Mouse (Mus musculus): Measurements from ENCODE around the gene Zic5. TPM values are rescaled to one million over a fixed set of nuclear protein-coding genes. Genes with fewer than 3 reads are reported as not detected.

Zic5 gene
- total and polyA plus RNA-seq, 3 experiments, result not detected

GRCm38 (mm10) chr14:122478574-122479011, 13.1 kb upstream of the Zic5 start:
- TF ChIP-seq EP300 (IDR thresholded peaks at IDR 0.05; ENCODE audit: insufficient read depth, low read depth, low read length) (no peak), POLR2A (IDR thresholded peaks at IDR 0.05; ENCODE audit: insufficient read depth, low read depth, low read length) (no peak), CTCF (IDR thresholded peaks at IDR 0.05) (no peak)
- Histone ChIP-seq H3K27ac (no peak overlapping the region), H3K9ac (ENCODE audit: low read depth, low read length) (no peak overlapping the region), H3K27me3 (ENCODE audit: control insufficient read depth, insufficient read depth, low read length) (peaks cover 44% of the 10 kb centered on the region), H3K36me3 (ENCODE audit: control insufficient read depth, insufficient read depth, low read length) (no peaks in the 10 kb centered on the region), H3K4me1 (ENCODE audit: control insufficient read depth, insufficient read depth, low read length) (no peaks in the 10 kb centered on the region), H3K79me2 (replicated peaks; ENCODE audit: control insufficient read depth, insufficient read depth, low read length) (no peaks in the 10 kb centered on the region), H3K4me3 (no peak overlapping the region)
- peak in 1 of 2 experiments; percentile 45 for DNase-seq
- 2% methylated on average over 22 of the region's 22 CpGs for WGBS
- intact Hi-C loops (cut with DNase I), result no loop called here

- 6% methylated on average over 9 of the region's 9 CpGs for WGBS
- Histone ChIP-seq H3K27ac (no peak overlapping the region), H3K9ac (ENCODE audit: low read depth, low read length) (no peak overlapping the region), H3K4me3 (no peak overlapping the region), H3K27me3 (ENCODE audit: control insufficient read depth, insufficient read depth, low read length) (peaks cover 43% of the 10 kb centered on the region), H3K79me2 (replicated peaks; ENCODE audit: control insufficient read depth, insufficient read depth, low read length) (no peaks in the 10 kb centered on the region), H3K4me1 (ENCODE audit: control insufficient read depth, insufficient read depth, low read length) (no peaks in the 10 kb centered on the region), H3K36me3 (ENCODE audit: control insufficient read depth, insufficient read depth, low read length) (no peaks in the 10 kb centered on the region)
- intact Hi-C loops (cut with DNase I), result no loop called here
- TF ChIP-seq CTCF (IDR thresholded peaks at IDR 0.05) (no peak), POLR2A (IDR thresholded peaks at IDR 0.05; ENCODE audit: insufficient read depth, low read depth, low read length) (no peak), EP300 (IDR thresholded peaks at IDR 0.05; ENCODE audit: insufficient read depth, low read depth, low read length) (no peak)
- no peak for DNase-seq
Measured at GRCm38 (mm10) chr14:122477971-122478573, 12.6 kb upstream of the Zic5 start.

- no peak for DNase-seq
- intact Hi-C loops (cut with DNase I), result no loop called here
- Histone ChIP-seq H3K27me3 (ENCODE audit: control insufficient read depth, insufficient read depth, low read length) (peaks cover 40% of the 10 kb centered on the region), H3K9ac (ENCODE audit: low read depth, low read length) (no peak overlapping the region), H3K4me3 (no peak overlapping the region), H3K79me2 (replicated peaks; ENCODE audit: control insufficient read depth, insufficient read depth, low read length) (no peaks in the 10 kb centered on the region), H3K27ac (no peak overlapping the region), H3K36me3 (ENCODE audit: control insufficient read depth, insufficient read depth, low read length) (no peaks in the 10 kb centered on the region), H3K4me1 (ENCODE audit: control insufficient read depth, insufficient read depth, low read length) (no peaks in the 10 kb centered on the region)
- WGBS, result 8% methylated on average over 20 of the region's 20 CpGs
- TF ChIP-seq EP300 (IDR thresholded peaks at IDR 0.05; ENCODE audit: insufficient read depth, low read depth, low read length) (no peak), CTCF (IDR thresholded peaks at IDR 0.05) (no peak), POLR2A (IDR thresholded peaks at IDR 0.05; ENCODE audit: insufficient read depth, low read depth, low read length) (no peak)
Measured at GRCm38 (mm10) chr14:122477261-122477671, 11.8 kb upstream of the Zic5 start.

- Histone ChIP-seq H3K79me2 (replicated peaks; ENCODE audit: control insufficient read depth, insufficient read depth, low read length) (no peaks in the 10 kb centered on the region), H3K4me1 (ENCODE audit: control insufficient read depth, insufficient read depth, low read length) (no peaks in the 10 kb centered on the region), H3K9ac (ENCODE audit: low read depth, low read length) (no peak overlapping the region), H3K36me3 (ENCODE audit: control insufficient read depth, insufficient read depth, low read length) (no peaks in the 10 kb centered on the region), H3K4me3 (no peak overlapping the region), H3K27me3 (ENCODE audit: control insufficient read depth, insufficient read depth, low read length) (peaks cover 41% of the 10 kb centered on the region), H3K27ac (no peak overlapping the region)
- TF ChIP-seq EP300 (IDR thresholded peaks at IDR 0.05; ENCODE audit: insufficient read depth, low read depth, low read length) (no peak), CTCF (IDR thresholded peaks at IDR 0.05) (no peak), POLR2A (IDR thresholded peaks at IDR 0.05; ENCODE audit: insufficient read depth, low read depth, low read length) (no peak)
- WGBS, result 4% methylated on average over 18 of the region's 18 CpGs
- no peak for DNase-seq
- intact Hi-C loops (cut with DNase I), result no loop called here
Measured at GRCm38 (mm10) chr14:122476822-122477215, 11.3 kb upstream of the Zic5 start.

- H3K4me3 ChIP-seq, result peak overlapping the region; percentile 9; the same call in 1 of the 2 replicates
- peak in 1 of 2 experiments; percentile 42 for DNase-seq
- H3K36me3 ChIP-seq (ENCODE audit: control insufficient read depth, insufficient read depth, low read length), result no peaks in the 10 kb centered on the region
- TF ChIP-seq POLR2A (IDR thresholded peaks at IDR 0.05; ENCODE audit: insufficient read depth, low read depth, low read length) (no peak), EP300 (IDR thresholded peaks at IDR 0.05; ENCODE audit: insufficient read depth, low read depth, low read length) (no peak), CTCF (IDR thresholded peaks at IDR 0.05) (no peak)
- H3K4me1 ChIP-seq (ENCODE audit: control insufficient read depth, insufficient read depth, low read length), result no peaks in the 10 kb centered on the region
- no peak overlapping the region for H3K27ac ChIP-seq
- intact Hi-C loops (cut with DNase I), result no loop called here
- H3K27me3 ChIP-seq (ENCODE audit: control insufficient read depth, insufficient read depth, low read length), result peaks cover 43% of the 10 kb centered on the region
- 2% methylated on average over 62 of the region's 62 CpGs for WGBS
- no peaks in the 10 kb centered on the region for H3K79me2 ChIP-seq (replicated peaks; ENCODE audit: control insufficient read depth, insufficient read depth, low read length)
- H3K9ac ChIP-seq (ENCODE audit: low read depth, low read length), result no peak overlapping the region
Measured at GRCm38 (mm10) chr14:122476041-122476821, 10.8 kb upstream of the Zic5 start.

GRCm38 (mm10) chr14:122475557-122476040, 10.1 kb upstream of the Zic5 start:
- no peaks in the 10 kb centered on the region for H3K4me1 ChIP-seq (ENCODE audit: control insufficient read depth, insufficient read depth, low read length)
- no peaks in the 10 kb centered on the region for H3K79me2 ChIP-seq (replicated peaks; ENCODE audit: control insufficient read depth, insufficient read depth, low read length)
- H3K27me3 ChIP-seq (ENCODE audit: control insufficient read depth, insufficient read depth, low read length), result peaks cover 42% of the 10 kb centered on the region
- WGBS, result under 1% methylated on average over 65 of the region's 65 CpGs
- H3K4me3 ChIP-seq, result peak overlapping the region; percentile 9
- TF ChIP-seq POLR2A (IDR thresholded peaks at IDR 0.05; ENCODE audit: insufficient read depth, low read depth, low read length) (no peak), CTCF (IDR thresholded peaks at IDR 0.05) (no peak), EP300 (IDR thresholded peaks at IDR 0.05; ENCODE audit: insufficient read depth, low read depth, low read length) (no peak)
- no peak overlapping the region for H3K27ac ChIP-seq
- DNase-seq, result peak in 1 of 2 experiments; percentile 43
- H3K9ac ChIP-seq (ENCODE audit: low read depth, low read length), result no peak overlapping the region
- H3K36me3 ChIP-seq (ENCODE audit: control insufficient read depth, insufficient read depth, low read length), result no peaks in the 10 kb centered on the region
- intact Hi-C loops (cut with DNase I), result no loop called here

All from heart, adult 2 months (tissue).